Mouse (Mus musculus): ENCODE data around the gene Tcl1b4. TPM values are rescaled to one million over a fixed set of nuclear protein-coding genes. Genes with fewer than 3 reads are reported as not detected.
"Not testable (repeated sequence)": the region's sequence is repeated elsewhere in the genome, so short reads cannot be mapped to it uniquely, and the experiment has no call there.

The Tcl1b4 gene
- total RNA-seq (2015) (not detected in 2 replicates), total RNA-seq (2017) (not detected in 2 replicates)

GRCm38 (mm10) chr12:105201657-105202056 is at the start of gene Tcl1b4:
TSS of gene Tcl1b4 (plus strand) at chr12:105201957.
- ATAC-seq (replicated peaks; ENCODE audit: poor library complexity): not testable (repeated sequence)

DNA sequence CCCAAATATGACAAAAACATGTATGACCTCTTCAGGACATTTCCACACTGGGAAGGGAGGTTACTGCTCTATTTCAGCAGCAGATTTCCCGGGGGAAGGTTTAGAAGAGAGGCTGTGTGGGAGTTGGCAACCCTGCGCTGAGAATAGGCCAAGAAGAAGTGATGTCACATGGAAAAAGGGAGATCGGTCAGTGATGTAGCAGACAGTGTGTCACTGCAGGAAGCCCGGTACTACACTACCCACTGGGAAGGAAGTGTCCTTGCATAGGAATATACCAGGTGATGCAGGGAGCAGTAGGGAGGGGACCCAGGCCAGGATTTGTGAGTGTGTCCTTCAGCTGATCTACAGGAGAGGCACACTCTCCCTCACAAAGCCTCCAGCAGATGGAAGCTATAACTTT is 46.5 kb upstream of the Tcl1b4 start:
- ATAC-seq (replicated peaks; ENCODE audit: poor library complexity): 0 out of 2 replicates have a peak, but pooled peaks have one; percentile 14

- peak; percentile 62 for ATAC-seq (replicated peaks; ENCODE audit: poor library complexity)
These were observed 42.9 kb upstream of the Tcl1b4 start for GRCm38 (mm10) chr12:105158842-105159241.

DNA sequence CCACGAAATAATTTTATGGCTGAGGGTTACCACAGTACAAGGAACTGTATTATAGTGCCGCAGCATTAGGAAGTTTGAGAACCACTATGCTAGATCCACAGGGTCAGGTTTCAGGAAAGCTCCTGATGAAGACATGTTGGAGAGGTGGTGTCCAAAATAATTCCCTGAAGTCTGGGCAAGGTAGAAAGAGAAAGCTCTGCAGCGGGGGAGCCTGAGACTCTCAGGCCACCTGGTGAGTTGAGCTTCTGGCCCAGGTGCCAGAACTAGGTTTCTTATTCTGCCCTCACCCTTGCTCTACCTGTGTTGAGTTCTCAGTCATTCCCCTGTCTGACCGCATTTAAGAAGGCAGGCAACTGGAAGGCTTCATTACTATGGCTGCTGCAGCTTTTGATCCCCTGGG is 42.4 kb upstream of the Tcl1b4 start, which contains the start of gene Tcl1b1:
Tcl1b1 (plus strand) TSS at position 301 of the 400 bp plus-strand sequence.
- no peak for ATAC-seq (replicated peaks; ENCODE audit: poor library complexity)

DNA sequence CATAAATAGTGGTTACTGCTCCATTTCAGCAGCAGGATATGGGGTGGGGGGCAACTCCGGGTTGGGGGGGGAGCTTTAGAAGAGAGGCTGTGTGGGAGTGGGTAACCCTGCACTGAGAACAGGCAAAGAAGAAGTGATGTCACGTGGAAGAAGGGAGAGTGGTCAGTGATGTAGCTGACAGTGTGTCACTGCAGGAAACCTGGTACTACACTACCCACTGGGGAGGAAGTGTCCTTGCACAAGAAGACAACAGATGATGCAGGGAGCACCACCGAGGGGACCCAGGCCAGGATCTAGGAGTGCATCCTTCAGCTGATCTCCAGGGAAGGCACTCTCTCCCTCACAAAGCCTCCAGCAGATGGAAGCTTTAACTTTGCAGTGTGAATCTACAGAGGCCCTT is 35.0 kb upstream of the Tcl1b4 start:
- ATAC-seq (replicated peaks; ENCODE audit: poor library complexity): peak; percentile 88

- no peak for ATAC-seq (replicated peaks; ENCODE audit: poor library complexity)
These were observed 28.4 kb upstream of the Tcl1b4 start for GRCm38 (mm10) chr12:105173366-105173765.

GRCm38 (mm10) chr12:105174318-105174717 is 27.4 kb upstream of the Tcl1b4 start:
- peak; percentile 94 for ATAC-seq (replicated peaks; ENCODE audit: poor library complexity)

- not testable (repeated sequence) for ATAC-seq (replicated peaks; ENCODE audit: poor library complexity)
These were observed 25.7 kb upstream of the Tcl1b4 start, which contains the start of gene Tcl1b5 for GRCm38 (mm10) chr12:105176044-105176443. TSS of gene Tcl1b5 (plus strand) at chr12:105176344.

DNA sequence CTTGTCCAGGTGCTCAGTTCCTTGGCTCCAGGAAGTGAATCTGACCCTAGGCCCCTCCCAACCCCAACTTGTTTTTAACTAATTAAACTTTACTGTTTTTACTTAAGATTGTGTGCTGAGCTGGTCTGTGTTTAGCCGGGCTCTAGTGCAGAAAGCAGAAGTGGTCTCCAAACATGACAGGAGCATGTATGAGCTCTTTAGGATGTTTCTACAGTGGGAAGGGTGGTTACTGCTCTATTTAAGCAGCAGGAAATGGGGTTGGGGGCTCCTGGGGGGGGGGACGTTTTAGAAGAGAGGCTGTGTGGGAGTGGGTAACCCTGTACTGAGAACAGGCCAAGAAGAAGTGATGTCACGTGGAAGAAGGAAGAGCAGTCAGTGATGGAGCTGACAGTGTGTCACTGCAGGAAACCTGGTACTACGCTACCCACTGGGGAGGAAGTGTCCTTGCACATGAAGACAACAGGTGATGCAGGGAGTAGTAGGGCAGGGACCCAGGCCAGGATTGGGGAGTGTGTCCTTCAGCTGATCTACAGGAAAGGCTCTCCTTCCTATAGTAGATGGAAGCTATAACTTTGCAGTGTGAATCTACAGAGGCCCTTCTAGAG is 20.6 kb upstream of the Tcl1b4 start:
- ATAC-seq (replicated peaks; ENCODE audit: poor library complexity): peak; percentile 60

DNA sequence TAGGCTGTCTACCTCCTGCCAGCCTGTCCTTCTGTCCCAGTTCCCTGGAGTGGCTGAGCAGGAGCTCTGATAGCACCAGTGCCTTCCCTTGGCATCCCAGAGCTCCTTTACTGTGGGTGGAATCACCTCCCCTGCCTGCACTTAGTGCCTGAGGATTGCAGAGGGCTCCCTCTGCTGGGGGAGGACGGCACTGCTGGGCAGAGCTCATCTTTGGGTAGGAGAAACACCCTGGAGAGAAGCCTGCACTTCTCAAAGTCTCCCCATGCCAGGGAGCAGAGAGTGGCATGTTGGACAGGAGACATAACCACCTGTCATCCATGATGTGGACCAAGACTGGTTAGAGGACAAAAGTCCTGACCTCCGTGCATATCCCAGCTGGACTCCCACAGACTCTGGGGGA is 12.8 kb upstream of the Tcl1b4 start:
- ATAC-seq (replicated peaks; ENCODE audit: poor library complexity): peak; percentile 90

DNA sequence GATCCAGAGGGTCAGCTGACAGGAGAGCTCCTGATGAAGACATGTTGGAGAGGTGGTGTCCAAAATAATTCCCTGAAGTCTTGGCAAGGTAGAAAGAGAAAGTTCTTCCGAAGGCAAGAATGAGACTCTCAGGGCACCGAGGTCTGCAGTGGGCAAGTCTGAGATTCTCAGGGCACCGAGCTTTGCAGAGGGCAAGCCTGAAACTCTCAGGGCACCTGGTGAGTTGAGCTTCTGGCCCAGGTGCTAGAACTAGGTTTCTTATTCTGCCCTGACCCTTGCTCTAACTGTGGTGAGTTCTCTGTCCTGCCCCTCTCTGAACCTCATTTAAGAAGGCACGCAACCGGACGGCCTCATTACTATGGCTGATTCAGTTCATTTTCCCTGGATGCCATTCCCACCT is 11.0 kb upstream of the Tcl1b4 start, which contains the start of gene Tcl1b3:
Tcl1b3 (plus strand) TSS at position 301 of the 400 bp plus-strand sequence.
- ATAC-seq (replicated peaks; ENCODE audit: poor library complexity): not testable (repeated sequence)

DNA sequence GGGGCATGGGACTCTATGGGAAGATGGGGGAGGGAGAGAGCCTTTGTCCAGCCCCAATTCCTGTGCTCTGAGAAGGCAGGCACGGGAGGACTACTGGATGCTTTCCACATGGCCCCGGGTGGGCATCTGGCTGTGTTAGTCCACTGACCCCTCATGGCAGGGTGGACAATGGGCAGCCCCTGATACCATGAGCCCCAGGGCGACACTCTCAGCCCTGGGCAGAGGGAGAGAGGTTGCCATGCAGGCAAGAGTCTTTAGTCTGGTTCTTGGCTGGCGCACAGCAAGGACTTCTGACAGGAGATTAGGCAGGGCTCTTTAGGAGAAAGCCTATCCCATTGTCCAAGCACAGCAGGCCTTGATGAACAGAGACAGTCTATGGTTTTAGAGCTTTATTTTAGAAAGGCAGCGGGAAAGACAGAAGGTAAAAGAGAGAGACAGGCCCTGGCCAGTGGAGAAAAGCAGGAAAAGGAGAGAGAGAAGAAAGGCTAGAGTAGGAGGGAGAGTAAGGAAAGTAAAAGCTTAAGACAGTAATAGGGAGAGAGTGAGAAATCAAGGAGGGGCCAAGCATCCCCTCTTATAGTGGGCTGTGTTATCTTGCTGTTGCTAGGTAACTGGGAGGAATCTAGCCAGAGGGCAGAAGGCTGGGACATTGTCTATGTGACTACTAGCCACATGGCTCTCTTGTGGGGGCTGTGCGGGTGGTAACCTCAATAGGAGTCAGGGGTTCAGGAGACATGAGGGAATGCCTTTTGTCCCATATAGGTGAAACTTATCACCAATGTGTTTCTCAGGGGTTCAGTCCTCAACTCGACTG is 1.9 kb upstream of the Tcl1b4 start:
- ATAC-seq (replicated peaks; ENCODE audit: poor library complexity): not testable (repeated sequence)

- ATAC-seq (replicated peaks; ENCODE audit: poor library complexity): no peak
These were observed 5.3 kb downstream of the Tcl1b4 start for GRCm38 (mm10) chr12:105207071-105207470.

DNA sequence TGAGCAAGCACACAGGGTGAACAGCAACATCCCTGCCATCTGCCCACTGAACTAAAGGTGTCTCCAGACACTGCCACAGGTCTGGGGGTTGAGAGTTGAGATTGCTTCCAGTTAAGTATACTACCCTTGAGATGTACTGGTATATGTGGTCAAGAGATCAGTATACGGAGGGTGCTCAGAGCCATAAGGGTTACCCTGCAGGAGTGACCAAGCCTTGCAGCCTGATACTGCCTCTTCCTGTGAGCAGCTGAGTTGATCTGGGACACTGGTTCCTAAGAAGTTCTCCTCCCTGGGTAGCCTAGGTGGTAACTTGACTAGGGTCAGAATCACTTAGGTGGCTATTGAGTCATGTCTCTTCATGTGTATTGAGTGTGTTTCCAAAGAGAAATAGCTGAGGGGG is 6.7 kb downstream of the Tcl1b4 start:
- ATAC-seq (replicated peaks; ENCODE audit: poor library complexity): no peak

DNA sequence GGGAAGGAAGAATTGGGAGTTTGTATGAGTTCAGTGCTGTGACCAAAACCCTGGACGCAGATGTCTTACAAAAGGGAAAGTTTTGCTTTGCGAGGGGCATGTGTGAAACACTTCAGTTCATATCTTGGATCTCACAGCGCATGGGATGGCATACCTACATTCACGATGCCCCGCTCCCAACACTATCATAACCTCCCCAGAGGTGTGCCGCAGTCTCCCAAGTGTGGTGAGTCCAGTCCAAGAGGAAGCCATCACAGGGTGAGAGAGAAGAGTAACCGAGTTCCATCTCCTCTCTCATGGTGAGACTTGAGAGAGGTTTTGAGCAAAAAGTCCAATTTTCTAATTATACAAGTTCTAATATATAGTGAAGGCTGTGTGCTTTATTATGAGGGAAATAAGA is 7.5 kb downstream of the Tcl1b4 start:
- ATAC-seq (replicated peaks; ENCODE audit: poor library complexity): no peak

- no peak for ATAC-seq (replicated peaks; ENCODE audit: poor library complexity)
These were observed 15.5 kb downstream of the Tcl1b4 start for GRCm38 (mm10) chr12:105217101-105217760.

DNA sequence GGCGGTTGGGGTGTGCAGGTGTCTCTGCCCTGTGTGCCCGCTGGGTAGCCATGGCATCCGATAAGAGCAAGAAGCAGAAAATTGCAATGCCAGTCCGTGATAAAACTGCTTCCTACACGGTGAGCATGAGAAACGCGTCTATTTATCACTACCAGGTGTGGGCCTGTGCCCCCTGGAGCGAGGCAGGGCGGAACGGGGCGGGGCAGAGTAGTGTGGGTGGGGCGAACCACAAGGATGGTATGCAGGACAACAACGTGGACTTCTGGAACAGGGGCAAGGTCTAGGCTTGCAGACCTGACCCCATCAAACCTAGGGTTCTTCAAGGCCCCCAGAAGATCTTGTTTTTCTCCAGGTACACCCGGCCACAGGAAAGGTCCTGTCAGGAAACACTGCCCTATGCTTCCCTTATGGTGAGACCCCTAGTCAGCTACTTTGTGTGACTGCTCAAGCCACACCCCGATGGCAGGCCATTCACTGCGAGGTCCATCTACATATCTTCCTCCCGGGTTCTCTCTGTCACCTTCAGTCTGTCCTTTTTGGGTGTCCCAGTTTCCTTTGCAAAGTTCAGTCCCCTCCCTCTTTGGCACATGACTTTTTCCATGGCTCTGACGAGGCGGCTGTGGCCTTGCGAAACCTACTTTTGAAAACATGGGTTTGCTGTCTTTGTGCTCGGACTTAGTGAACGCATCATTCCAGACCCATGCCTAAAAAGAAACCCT is 21.0 kb downstream of the Tcl1b4 start, which contains the start of gene Tcl1:
Tcl1 (minus strand) TSS at position 193 of the 719 bp plus-strand sequence.
- ATAC-seq (replicated peaks; ENCODE audit: poor library complexity): no peak

DNA sequence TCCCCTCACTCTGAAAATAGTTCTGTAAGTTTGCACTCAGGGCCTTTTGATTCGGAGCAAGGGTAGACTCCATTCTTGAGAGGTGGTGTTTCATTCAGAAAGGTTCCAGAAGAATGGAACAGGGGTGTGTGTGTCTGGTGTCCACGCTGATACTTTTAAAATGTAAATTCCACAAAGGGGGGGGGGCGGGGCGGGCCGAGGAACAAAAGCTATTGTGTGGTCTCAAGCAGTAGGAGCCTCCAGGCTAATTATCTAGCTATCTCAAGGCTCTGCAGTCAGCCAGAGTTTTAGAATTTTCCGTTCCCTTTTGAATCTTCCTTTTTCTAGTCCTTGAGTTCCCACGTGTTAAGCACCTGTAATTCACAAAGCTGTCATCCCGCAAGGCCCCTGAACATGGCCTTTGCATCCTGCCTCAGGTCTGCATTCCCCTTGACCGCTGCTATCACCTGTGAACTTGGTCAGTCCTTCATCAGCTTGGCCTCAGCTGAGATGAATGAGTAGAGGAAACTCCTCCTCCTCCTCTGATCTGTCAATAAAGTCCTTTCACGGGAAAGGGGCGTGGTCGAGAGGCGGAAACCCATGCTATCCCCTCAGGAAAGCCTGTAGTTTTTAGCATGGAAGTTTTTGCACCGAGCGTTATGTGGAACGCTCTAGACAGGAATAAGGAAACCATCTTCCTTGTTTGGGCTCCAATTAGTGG is 23.0 kb downstream of the Tcl1b4 start:
- no peak for ATAC-seq (replicated peaks; ENCODE audit: poor library complexity)

DNA sequence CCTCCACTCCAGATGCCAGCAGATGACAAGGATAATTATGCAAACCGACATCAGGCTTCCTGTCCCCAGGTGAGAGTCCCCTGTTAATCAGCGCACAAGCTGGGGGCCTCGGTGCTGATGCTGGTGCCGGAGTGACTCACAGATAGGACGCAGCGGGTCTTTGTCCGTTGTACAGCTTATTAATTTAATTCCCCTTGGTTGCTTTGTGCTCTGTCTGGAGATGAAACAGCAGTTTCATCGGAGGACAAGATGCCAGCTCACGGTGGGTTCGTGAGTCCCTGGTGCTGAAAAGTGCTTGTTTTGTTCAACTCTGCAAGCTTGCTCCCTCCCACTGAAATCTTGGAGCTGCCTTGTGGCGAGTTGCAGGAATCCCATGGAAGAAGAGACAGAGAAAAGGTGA is 32.6 kb downstream of the Tcl1b4 start:
- ATAC-seq (replicated peaks; ENCODE audit: poor library complexity): no peak

DNA sequence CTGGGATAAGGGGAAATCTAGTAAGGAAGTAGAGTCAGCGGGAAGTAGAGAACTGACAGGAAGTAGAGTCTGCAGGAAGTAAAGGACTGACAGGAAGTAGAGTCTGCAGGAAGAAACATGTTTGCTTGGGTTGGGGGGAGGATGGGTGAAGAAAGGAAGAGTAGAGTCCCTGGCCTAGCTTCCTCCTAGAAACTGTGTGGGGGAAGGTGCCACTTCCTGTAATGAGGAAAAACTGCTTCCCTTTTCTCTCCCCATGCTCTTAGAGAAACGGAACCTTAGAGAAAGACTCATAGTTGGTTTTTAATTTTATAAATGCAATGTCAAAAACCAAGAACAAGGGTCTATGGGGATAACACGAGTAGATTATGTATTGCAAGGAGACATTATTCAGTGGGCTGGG is 33.3 kb downstream of the Tcl1b4 start:
- peak; percentile 70 for ATAC-seq (replicated peaks; ENCODE audit: poor library complexity)
